Mouse (Mus musculus) CH12.LX (cell line): ENCODE data around the gene Ncf2.

ENCODE experiments used
- CTCF ChIP-seq, 2 experiments: IDR thresholded peaks in 1 of 2; conservative IDR thresholded peaks in 1 of 2; 2 replicates each; pipeline ENCODE4 v1.5.1; 2011 to 2012; ENCODE audit warnings: low read depth in 2 of 2, low read length in 2 of 2, improper control_type of control experiment in 1 of 2, inconsistent platforms in 1 of 2, mild to moderate bottlenecking in 1 of 2, moderate library complexity in 1 of 2
- EP300 ChIP-seq: IDR thresholded peaks from 2 replicates; pipeline ENCODE4 v1.6.1; 2011; ENCODE audit warnings: low read length, improper control_type of control experiment
- UBTF ChIP-seq: IDR thresholded peaks from 2 replicates; pipeline ENCODE4 v1.6.1; 2012; ENCODE audit warnings: low read depth, mild to moderate bottlenecking, inconsistent platforms, low read length, improper control_type of control experiment, moderate library complexity

GRCm38 (mm10) chr1:152845211-152845730 is 45.3 kb downstream of the Ncf2 start:
- TF ChIP-seq UBTF: no peak
- no peak for TF ChIP-seq EP300
- no peak for TF ChIP-seq CTCF (conservative IDR thresholded peaks at IDR 0.05 in 1 of 2, IDR thresholded peaks at IDR 0.05 in 1 of 2; ENCODE audit: low read depth in 2 of 2, low read length in 2 of 2)
